Mouse (Mus musculus): ENCODE results near the gene Olfr282.

GRCm38 (mm10) chr15:98479568-98480102 is 48.6 kb downstream of the Olfr282 start:
- TF ChIP-seq CTCF (conservative IDR thresholded peaks at IDR 0.05; ENCODE audit: low read length) (no peak), POU5F1 (IDR thresholded peaks at IDR 0.05; ENCODE audit: borderline replicate concordance, low read length) (no peak), NANOG (IDR thresholded peaks at IDR 0.05; ENCODE audit: borderline replicate concordance, low read length) (no peak)

Data from E14TG2a.4 (cell line).